Comparison of ENCODE assay signal across 9 mouse cellular contexts in the genomic region with DNA sequence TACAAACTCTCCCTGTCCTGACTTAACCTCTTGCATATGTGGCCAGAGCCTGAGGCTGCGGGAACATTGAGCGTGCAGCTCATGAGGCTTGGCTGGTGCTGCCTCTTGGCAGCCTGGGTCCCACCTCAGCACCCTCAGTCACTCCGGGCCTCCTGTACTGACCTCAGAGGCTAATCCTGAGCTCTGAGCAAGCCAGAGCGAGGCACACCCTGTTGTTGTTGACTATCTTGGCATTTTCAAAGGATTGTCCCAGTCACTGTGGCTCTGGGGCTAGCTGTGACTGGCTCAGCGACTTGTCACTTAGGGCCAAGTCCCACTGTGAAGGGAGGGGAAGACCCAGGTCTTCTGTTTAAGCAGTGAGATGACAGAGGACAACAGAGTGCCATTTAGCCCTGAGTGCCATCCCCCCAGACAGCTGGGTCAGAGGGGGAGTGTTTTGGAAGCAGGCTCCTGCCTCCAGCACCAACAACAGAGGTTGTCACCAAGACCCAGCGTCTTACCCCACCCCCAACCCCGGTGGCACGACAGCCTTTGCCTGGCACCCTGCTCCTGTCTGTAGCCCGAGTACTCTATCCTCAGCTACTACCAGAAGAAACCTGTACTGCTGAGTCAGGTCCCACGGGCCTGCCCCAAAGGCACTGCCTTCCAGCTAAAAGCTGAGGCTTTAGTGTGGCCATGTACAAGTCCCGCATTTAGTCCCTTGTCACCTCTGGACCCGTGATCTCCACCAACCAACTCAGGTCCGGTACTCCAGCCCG. TPM values are rescaled to one million over a fixed set of nuclear protein-coding genes. Genes with fewer than 3 reads are reported as not detected.
DNase-seq lines count a peak whose midpoint lies in the region; ATAC-seq lines count a peak whose summit lies in the region.
"Had no signal": no experiment of that assay in that cellular context is flagged by ENCODE, and none has a peak within 500 bp of the region (broad histone marks: within the 10 kb centered on the region; RNA-seq: fewer than 3 reads in every experiment).

No protein-coding gene starts in this region.

- ATAC-seq in embryonic facial prominence, embryonic 13.5 days (ENCODE audit: insufficient number of reproducible peaks, insufficient read depth, low FRiP score, low TSS enrichment, low read depth) = peak; percentile 22; the same call in 1 of the 2 replicates
- peak; percentile 49; the same call in 1 of the 2 replicates for ATAC-seq in hindbrain, embryonic 15.5 days (ENCODE audit: low FRiP score, low read depth)

- H3K36me3 ChIP-seq in embryonic facial prominence, embryonic 13.5 days = no peaks in the 10 kb centered on the region
- H3K36me3 ChIP-seq in hindbrain, embryonic 15.5 days = no peaks in the 10 kb centered on the region
- H3K36me3 ChIP-seq: heart, embryonic 15.5 days had no signal

- WGBS in embryonic facial prominence, embryonic 13.5 days = 36% methylated on average over 14 of the region's 14 CpGs
- 59% methylated on average over 14 of the region's 14 CpGs for WGBS in hindbrain, embryonic 15.5 days

- no peak overlapping the region for H3K4me2 ChIP-seq in embryonic facial prominence, embryonic 13.5 days
- no peak overlapping the region for H3K4me2 ChIP-seq in hindbrain, embryonic 15.5 days
- H3K4me2 ChIP-seq: heart, embryonic 15.5 days had no signal

- peaks cover 17% of the 10 kb centered on the region for H3K4me1 ChIP-seq in brown adipose tissue, adult 24 weeks (ENCODE audit: control insufficient read depth, insufficient read depth, insufficient read length, low read length)
- peaks cover 29% of the 10 kb centered on the region for H3K4me1 ChIP-seq in embryonic facial prominence, embryonic 13.5 days
- no peaks in the 10 kb centered on the region for H3K4me1 ChIP-seq in hindbrain, embryonic 15.5 days (replicated peaks)

- H3K9me3 ChIP-seq in embryonic facial prominence, embryonic 13.5 days = no peaks in the 10 kb centered on the region
- no peaks in the 10 kb centered on the region for H3K9me3 ChIP-seq in hindbrain, embryonic 15.5 days
- H3K9me3 ChIP-seq: heart, embryonic 15.5 days had no signal

- no peaks in the 10 kb centered on the region for H3K27me3 ChIP-seq in embryonic facial prominence, embryonic 13.5 days
- H3K27me3 ChIP-seq in hindbrain, embryonic 15.5 days = no peaks in the 10 kb centered on the region
- H3K27me3 ChIP-seq: heart, embryonic 15.5 days had no signal

- no peak overlapping the region for H3K4me3 ChIP-seq in brown adipose tissue, adult 24 weeks (ENCODE audit: insufficient read depth, low read depth, low read length)
- H3K4me3 ChIP-seq in embryonic facial prominence, embryonic 13.5 days = no peak overlapping the region
- H3K4me3 ChIP-seq in hindbrain, embryonic 15.5 days = no peak overlapping the region
- H3K4me3 ChIP-seq: heart, embryonic 15.5 days had no signal

- H3K9ac ChIP-seq in embryonic facial prominence, embryonic 13.5 days = 0 out of 2 replicates have a peak overlapping the region, but pooled peaks have one; percentile 12
- H3K9ac ChIP-seq in hindbrain, embryonic 15.5 days = no peak overlapping the region
- H3K9ac ChIP-seq: heart, embryonic 15.5 days had no signal

- peak overlapping the region; percentile 81 for H3K27ac ChIP-seq in brown adipose tissue, adult 24 weeks (replicated peaks; ENCODE audit: low read depth, low read length)
- H3K27ac ChIP-seq in embryonic facial prominence, embryonic 13.5 days = peak overlapping the region; percentile 80; the same call in 1 of the 2 replicates
- H3K27ac ChIP-seq in hindbrain, embryonic 15.5 days (replicated peaks) = no peak overlapping the region
- H3K27ac ChIP-seq: heart, embryonic 15.5 days had no signal

- intact Hi-C loops in left cerebral cortex, postnatal 14 days (cut with DNase I) = no loop called here

- peak; percentile 50 to 65 for DNase-seq in left cerebral cortex, postnatal 14 days (ENCODE audit: low spot score in 2 of 2)
- DNase-seq in left cerebral cortex, adult 11 months (ENCODE audit: low spot score) = no peak
- peak; percentile 47 for DNase-seq in lung, postnatal 36 days
- no peak for DNase-seq in thymus, postnatal 0 days (ENCODE audit: low spot score)
- DNase-seq in spleen, postnatal 36 days (ENCODE audit: low spot score in 2 of 2) = no peak

RNA-seq across cellular contexts. Expression of a gene that starts 6.5 kb away (rescaled TPM):
- not detected for total RNA-seq in left cerebral cortex, postnatal 14 days (2021)
- polyA plus RNA-seq in brown adipose tissue, adult 24 weeks (2012; ENCODE audit: insufficient read depth, insufficient read length, missing spikeins) = not detected in 2 replicates
- polyA plus RNA-seq in embryonic facial prominence, embryonic 13.5 days (2015; fragmentation: Nextera tagmentation; extraction: Ambion mirVana) = 55.9 and 59.6 TPM in 2 replicates
- 0.31 TPM in 1 of 2 replicates, not detected in the other for polyA plus RNA-seq in hindbrain, embryonic 15.5 days (2015; fragmentation: Nextera tagmentation; extraction: Ambion mirVana)
- 78.3 and 79.5 TPM in 2 replicates for polyA plus RNA-seq in thymus, postnatal 0 days (2015; fragmentation: Nextera tagmentation; extraction: Ambion mirVana)

RNA-seq across cellular contexts. Expression of a gene that starts 23.9 kb away (rescaled TPM):
- total RNA-seq in left cerebral cortex, postnatal 14 days (2021) = 10 to 100 TPM; 16.2 to 17.5 TPM
- 3.0 and 3.2 TPM in 2 replicates for polyA plus RNA-seq in brown adipose tissue, adult 24 weeks (2012; ENCODE audit: insufficient read depth, insufficient read length, missing spikeins)
- polyA plus RNA-seq in embryonic facial prominence, embryonic 13.5 days (2015; fragmentation: Nextera tagmentation; extraction: Ambion mirVana) = 1.3 and 1.7 TPM in 2 replicates
- polyA plus RNA-seq in hindbrain, embryonic 15.5 days (2015; fragmentation: Nextera tagmentation; extraction: Ambion mirVana) = 0.57 and 1.0 TPM in 2 replicates
- polyA plus RNA-seq in thymus, postnatal 0 days (2015; fragmentation: Nextera tagmentation; extraction: Ambion mirVana) = 0.04 and 0.14 TPM in 2 replicates

RNA-seq across cellular contexts. Expression of a gene that starts 26.0 kb away (rescaled TPM):
- 10 to 100 TPM; 46.1 to 47.7 TPM for total RNA-seq in left cerebral cortex, postnatal 14 days (2021)
- polyA plus RNA-seq in brown adipose tissue, adult 24 weeks (2012; ENCODE audit: insufficient read depth, insufficient read length, missing spikeins) = 346 TPM in 2 replicates
- 50.0 and 59.2 TPM in 2 replicates for polyA plus RNA-seq in embryonic facial prominence, embryonic 13.5 days (2015; fragmentation: Nextera tagmentation; extraction: Ambion mirVana)
- 46.2 and 55.7 TPM in 2 replicates for polyA plus RNA-seq in hindbrain, embryonic 15.5 days (2015; fragmentation: Nextera tagmentation; extraction: Ambion mirVana)
- 12.2 and 19.1 TPM in 2 replicates for polyA plus RNA-seq in thymus, postnatal 0 days (2015; fragmentation: Nextera tagmentation; extraction: Ambion mirVana)

RNA-seq across cellular contexts. Expression of a gene that starts 31.7 kb away (rescaled TPM):
- total RNA-seq in left cerebral cortex, postnatal 14 days (2021) = 100 to 1,000 TPM; 326 to 365 TPM
- polyA plus RNA-seq in brown adipose tissue, adult 24 weeks (2012; ENCODE audit: insufficient read depth, insufficient read length, missing spikeins) = 1.9 and 2.3 TPM in 2 replicates
- polyA plus RNA-seq in embryonic facial prominence, embryonic 13.5 days (2015; fragmentation: Nextera tagmentation; extraction: Ambion mirVana) = 18.3 and 23.1 TPM in 2 replicates
- 265 and 282 TPM in 2 replicates for polyA plus RNA-seq in hindbrain, embryonic 15.5 days (2015; fragmentation: Nextera tagmentation; extraction: Ambion mirVana)
- polyA plus RNA-seq in thymus, postnatal 0 days (2015; fragmentation: Nextera tagmentation; extraction: Ambion mirVana) = 0.35 and 0.48 TPM in 2 replicates

RNA-seq across cellular contexts. Expression of a gene that starts 32.1 kb away (rescaled TPM):
- 1 to 10 TPM; 2.0 to 3.3 TPM for total RNA-seq in left cerebral cortex, postnatal 14 days (2021)
- not detected in 2 replicates for polyA plus RNA-seq in brown adipose tissue, adult 24 weeks (2012; ENCODE audit: insufficient read depth, insufficient read length, missing spikeins)
- polyA plus RNA-seq in embryonic facial prominence, embryonic 13.5 days (2015; fragmentation: Nextera tagmentation; extraction: Ambion mirVana) = 5.6 and 6.4 TPM in 2 replicates
- 0.51 and 0.56 TPM in 2 replicates for polyA plus RNA-seq in hindbrain, embryonic 15.5 days (2015; fragmentation: Nextera tagmentation; extraction: Ambion mirVana)
- 2.0 and 2.6 TPM in 2 replicates for polyA plus RNA-seq in thymus, postnatal 0 days (2015; fragmentation: Nextera tagmentation; extraction: Ambion mirVana)

Comparison
In these comparisons a context has a peak if more than half of its experiments do, and no peak if none do; other contexts are left out.
1. DNase-seq: peak in left cerebral cortex, postnatal 14 days (2 of 2) and lung, postnatal 36 days (single experiment); none in left cerebral cortex, adult 11 months (single experiment), thymus, postnatal 0 days (single experiment) and spleen, postnatal 36 days (0 of 2).
2. RNA of a gene that starts 6.5 kb away (polyA plus RNA-seq): 78.3 to 79.5 TPM in thymus, postnatal 0 days and 55.9 to 59.6 TPM in embryonic facial prominence, embryonic 13.5 days; not detected in brown adipose tissue, adult 24 weeks and 0.31 TPM in hindbrain, embryonic 15.5 days; every median in the first group is over 10 times any median in the second.